Mouse (Mus musculus): ENCODE data around the gene Slc30a3.
"Not testable (repeated sequence)": the region's sequence is repeated elsewhere in the genome, so short reads cannot be mapped to it uniquely, and the experiment has no call there.

Slc30a3 gene

DNA sequence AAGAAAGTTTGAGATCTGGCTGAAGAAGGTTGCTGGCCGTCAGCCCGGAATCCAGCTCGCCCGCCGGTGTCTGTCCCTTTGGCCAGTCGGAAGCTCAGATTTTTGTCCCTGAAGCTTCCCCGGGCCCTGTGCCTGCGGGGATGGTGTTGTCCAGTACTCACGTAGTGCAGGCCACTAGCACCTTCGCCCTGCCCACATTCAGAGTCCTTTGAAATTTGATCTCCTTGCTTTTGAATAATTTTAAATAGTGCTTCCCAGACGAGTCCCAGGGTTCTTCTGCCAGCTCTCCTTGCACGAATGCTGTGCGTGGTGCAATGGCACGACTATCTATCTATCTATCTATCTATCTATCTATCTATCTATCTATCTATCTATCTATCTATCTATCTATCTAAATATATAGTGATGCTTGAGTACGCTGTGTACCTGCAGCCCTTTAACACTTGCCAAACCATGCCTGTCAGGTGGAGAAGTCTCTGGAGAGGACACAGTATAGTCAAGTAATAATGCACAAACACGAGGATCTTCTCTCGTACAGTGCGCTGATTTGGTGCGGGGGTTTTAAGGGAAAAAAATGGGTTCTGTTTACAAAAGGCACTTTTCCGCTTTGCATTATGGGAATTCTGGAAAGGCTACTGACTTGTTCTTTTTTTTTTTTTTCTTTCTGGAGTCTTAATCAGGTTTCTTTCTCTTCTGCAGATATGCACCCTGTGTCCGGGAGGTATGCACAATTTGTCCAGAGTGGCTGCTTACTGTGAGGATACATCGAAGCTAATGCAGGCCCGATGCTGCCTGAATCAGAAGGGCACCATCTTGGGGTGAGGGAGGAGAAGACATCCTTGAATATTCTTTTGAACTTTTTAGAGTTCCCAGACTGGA, 59.0 kb downstream of the Slc30a3 start, which contains the start of gene Slc5a6:
TSS of gene Slc5a6 (minus strand) at position 162 of the 879 bp plus-strand sequence.
- no peak for DNase-seq (ENCODE audit: low spot score)

DNA sequence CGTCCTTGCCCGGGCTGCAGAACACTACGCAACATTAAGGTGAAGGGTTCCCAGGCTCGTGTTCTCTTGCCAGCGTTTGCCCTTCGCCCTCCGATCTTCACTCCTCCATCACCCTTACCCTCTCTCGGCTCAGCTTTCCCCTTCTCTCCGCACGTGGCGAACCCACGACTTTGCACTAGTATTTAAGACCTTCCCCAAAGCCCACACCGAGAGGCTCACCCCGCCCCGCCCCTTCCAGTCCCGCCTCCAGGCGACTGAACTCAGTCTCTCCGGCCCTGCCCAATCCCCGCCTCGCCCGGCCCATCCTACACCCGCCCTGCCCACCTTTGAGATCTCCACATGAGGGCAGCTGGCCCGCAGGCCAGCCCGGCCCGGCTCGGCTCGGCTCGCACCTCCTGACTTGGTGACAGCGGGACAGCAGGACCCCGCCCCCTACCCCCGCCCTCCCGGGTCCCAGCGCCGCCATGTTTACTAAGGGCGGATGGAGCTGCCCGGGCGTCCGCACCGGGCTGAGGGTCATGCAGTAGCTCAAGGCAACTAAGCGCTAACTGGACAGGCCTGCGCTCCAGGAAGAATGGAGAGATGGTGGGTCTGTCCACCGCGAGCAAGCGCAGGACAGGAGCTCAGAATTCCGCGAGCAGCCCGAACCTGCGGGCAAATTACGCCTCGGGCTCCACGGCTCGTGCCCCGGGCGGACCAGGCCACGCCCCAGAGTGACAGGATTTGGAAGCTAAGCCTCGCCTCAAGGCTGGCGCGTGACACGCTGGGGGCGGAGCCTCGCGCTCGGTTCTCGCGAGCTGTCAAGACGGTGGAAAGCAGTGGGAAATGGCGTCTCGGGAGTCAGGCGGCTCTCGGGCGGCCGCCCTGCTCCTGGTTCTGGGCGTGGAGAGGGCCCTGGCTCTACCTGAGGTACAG, 59.9 kb downstream of the Slc30a3 start, which contains the start of gene Atraid:
TSS of gene Atraid (plus strand) at position 465 of the 915 bp plus-strand sequence.
- DNase-seq (ENCODE audit: low spot score): peak; percentile 91

DNA sequence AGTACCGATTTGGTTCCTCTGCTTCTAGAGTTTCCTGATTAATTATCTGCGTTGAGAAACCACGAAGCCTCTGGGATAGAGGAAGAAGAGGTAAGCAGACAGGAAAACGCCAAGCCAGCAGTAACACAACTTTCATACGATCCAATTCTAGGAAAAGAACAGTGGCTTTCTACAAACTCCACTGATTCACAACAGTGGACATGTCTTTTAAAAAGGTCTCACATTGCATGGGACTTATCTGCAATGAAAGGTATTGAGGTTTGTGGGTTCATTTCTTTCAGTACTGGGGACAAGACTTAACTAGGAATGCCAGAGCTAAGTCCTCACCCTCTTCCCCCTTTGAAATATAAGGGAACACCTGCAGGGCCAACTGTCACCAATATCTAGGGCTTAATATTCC, 61.0 kb downstream of the Slc30a3 start:
- no peak for DNase-seq (ENCODE audit: low spot score)

DNA sequence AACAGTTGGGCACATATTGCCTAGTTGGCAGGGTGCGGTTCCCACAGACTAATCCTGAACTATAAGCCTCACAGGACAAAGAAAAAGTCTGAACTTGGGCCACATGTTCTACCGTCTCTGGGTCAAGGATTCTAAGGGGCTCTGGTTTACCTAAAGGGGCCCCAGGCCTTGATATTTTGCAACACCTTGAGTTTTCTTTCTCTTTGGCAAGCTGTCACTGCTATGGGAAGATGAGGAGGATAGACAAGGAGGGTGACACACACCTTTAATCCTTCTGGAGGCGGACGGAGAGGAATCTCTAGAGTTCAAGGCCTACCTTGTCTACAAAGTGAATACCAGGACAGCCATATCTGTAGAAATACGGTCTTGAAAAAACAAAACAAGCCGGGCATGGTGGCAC, 61.6 kb downstream of the Slc30a3 start:
- DNase-seq (ENCODE audit: low spot score): no peak

DNA sequence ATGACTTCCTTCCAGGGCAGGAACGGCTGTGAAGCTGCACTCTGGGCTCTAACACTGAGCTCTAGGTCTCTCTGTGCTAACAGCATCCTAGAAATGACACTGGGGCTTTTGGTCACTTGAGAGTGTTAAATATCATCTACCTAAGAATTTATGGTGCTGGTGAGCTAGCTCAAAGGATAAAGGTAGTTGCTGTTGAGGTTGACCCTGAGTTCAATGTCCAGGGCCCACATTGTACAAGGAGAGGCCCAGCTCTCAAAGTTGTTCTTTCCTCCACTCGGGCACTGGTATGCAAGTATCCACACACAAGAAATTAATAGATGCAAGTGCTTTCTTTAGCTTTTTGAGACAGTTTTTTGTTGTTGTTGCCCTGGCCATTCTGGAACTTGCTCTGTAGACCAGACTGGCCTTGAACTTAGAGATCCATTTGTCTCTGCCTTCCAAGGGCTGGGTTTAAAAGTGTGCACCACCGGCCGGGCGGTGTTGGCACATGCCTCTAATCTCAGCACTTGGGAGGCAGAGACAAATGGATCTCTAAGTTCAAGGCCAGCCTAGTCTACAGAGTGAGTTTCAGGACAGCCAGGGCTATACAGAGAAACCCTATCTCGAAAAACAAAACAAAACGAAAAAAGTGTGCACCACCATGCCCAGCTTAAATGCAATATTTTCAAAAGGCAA, 69.7 kb downstream of the Slc30a3 start:
- no peak for DNase-seq (ENCODE audit: low spot score)

DNA sequence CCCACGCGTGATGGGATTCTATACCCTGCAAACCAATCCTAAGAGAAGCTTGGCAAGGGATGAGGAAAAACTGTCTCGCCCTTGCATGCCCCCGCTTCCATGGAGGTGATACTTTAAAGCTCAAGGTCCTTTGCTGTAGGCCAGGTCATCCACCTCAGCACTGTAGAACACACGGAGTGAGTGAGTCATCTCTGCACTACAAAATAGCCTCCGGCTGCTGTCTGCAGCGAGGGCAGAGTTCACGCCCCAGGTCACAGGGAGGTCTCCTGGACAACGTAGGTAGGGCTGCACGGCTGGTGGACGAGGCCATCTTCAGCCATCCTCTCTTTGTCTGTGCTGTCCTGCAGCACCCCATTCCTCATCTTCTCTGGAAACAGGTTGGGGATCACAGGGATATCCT, 71.5 kb downstream of the Slc30a3 start:
- DNase-seq (ENCODE audit: low spot score): not testable (repeated sequence)
